Mouse (Mus musculus): ENCODE data around the gene Nodal.

The Nodal gene

DNA sequence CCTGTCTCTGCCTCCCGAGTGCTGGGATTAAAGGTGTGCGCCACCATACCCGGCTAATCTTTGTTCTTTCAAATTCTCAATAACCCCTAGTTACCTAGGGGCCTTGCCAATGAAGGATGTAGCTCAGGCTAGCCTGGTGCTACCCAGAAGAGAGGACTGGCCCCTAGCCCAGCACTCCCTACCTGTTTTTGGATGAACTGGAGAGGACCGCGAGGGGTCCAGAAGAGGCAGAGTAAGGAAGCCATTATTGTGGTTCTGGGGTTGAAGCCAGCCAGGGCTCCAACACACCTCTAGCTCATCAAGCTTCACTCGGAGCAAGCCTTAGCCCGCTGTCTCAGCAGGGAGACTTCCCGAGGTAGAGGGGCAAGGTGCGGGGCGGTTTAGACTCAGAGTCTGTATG, at the start of gene Nodal:
Nodal (plus strand) TSS at position 301 of the 400 bp plus-strand sequence.
- DNase-seq (ENCODE audit: low read depth), result no peak

DNA sequence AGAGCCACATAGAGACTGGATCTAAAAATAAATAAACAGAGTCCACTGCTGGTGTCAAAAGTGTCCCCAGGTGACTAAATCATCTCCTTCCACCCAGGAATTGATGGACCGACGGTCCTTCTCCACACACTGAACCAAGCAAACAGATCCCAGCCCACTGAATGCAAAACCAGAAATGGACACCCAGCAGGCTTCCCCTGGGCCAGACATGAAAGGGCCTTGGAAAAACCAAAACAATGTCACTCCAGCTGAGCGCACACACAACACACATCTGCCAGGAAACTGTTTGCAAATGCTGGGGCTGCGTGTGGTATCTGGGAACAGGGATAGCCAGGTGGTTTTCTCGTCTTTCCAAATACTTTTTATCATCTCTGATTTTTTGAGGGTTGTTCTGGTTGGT, 48.0 kb upstream of the Nodal start:
- no peak for DNase-seq (ENCODE audit: low read depth)

DNA sequence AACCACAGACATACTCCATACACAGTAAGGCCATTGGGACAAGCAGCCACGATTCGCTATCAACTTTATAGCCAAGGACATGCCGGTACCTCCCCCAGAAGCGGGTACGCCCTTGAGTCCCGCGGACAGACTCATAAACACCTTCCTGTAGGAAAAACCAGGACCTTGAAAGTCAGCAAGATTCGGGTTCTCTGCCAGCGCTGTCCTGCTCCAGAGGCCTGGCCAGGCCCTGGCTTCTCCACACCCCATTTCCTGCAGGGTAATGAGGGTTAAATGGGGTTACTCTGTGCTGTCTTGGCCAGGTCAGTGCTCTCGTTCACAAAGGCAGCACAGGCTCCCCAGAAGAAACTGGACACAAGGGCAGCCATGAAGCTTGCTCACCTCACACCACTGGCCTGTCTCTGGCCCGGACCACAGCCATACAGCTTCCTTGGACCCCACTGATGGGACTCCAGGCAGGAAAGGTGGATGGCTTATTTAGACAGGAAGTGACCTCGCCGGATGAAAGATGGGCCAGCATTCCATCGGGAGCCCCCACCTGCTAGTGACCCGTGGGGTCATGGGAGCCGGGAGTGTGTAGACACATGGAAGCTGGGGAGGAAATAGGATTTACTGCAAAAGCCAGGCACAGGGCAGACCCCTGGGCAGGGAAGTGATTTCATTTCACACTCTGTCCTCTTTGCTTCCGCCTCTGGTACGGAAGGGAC, 47.3 kb upstream of the Nodal start:
- DNase-seq (ENCODE audit: low read depth), result no peak

DNA sequence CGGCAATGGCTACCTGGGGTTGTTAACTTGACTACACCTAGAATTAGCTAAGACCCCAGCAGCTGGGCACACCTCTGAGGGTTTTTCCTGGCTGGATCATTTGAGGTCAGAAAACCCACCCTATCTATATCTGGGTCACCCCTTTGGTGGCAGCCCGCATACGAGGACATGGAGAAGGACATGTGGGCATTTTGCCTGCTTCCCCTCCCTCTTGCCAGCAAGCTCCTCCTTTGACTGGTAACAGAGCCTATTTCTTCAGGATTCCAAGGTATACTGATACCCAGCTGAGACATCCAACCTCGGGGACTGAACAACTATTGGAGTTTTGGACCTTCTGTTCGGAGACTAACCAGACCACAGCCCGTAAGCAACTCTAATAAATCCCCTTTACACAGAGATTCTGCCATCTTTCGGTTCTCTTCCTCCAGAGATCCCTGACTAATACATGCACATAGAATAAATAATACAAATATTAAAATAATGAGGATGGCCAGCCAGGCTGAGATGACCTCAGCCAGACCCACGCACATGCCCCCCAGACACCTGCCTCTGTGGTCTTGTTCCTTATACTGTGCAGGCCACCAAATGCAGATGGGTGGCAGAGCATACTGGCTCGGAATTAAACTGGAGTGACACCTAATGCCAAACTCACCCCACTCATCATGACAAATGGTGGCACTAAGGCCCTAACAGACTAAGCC, 45.7 kb upstream of the Nodal start:
- DNase-seq (ENCODE audit: low read depth), result no peak

DNA sequence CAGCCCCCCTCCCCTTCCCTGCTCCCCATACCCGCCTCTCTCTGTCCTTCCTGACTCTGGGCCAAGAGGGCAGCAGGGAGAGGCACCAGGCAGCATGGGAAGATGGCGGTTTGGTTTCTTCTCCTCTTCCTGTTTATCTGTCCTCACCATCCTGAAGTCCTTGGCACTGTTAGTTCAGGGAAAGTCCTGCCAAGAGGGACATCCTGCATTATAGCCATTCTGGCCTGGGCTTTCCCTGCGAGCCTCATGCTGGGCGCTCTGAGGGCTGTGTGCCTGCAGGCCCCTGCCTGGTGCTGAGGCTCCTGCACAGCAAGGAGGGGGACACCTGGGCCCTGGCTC, 45.2 kb upstream of the Nodal start:
- no peak for DNase-seq (ENCODE audit: low read depth)

DNA sequence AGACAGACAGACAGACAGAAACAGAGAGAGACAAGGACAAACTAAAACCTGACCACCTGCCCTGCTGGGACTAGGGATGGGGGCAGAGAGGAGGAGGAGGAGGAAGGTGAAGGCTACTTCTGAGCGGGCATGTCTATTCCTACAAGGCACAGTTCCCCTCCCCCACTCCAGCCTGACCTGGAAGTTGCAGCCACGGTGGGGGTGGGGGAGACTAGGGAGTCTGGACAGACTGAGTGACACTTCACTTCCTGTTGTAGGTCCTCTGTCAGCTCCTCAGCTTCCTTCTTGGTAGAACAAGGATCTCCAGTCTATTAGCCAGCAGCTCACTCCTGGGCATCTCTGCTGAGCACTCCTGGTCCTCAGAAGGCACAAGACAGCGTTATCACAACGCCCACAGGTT, 43.7 kb upstream of the Nodal start:
- no peak for DNase-seq (ENCODE audit: low read depth)

DNA sequence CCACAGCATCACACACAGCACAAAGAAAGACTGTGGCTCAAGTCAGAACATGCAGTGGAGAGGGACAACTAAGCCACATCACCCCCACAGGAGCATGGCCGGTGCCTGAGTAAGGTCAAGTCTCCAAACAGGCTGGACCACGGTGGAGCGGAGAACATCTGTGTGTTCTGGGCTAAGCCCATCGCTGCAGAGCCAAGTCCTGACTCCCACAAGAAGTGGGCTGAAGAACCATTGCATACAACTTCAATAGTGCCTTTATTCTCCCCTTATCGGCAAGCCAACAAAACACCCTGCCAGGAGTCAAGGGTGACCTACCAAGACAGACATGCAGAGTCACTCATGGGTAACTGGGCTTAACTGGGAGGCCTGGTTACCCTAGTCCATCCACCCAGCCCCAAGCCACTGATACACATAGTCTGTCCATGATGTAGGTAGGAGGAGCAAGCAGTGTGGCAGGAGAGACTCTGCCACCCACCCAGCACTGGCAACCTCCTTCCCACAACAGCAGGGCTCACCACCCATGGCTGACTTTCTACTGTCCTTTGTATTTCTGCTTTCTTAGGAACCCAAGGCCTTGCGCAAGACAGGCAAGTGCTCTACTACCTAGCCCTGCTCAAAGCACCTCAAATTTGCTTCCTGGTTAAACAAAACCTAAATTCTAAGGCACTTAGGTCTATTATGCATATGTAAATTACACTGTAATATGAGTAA, 42.8 kb upstream of the Nodal start:
- no peak for DNase-seq (ENCODE audit: low read depth)

DNA sequence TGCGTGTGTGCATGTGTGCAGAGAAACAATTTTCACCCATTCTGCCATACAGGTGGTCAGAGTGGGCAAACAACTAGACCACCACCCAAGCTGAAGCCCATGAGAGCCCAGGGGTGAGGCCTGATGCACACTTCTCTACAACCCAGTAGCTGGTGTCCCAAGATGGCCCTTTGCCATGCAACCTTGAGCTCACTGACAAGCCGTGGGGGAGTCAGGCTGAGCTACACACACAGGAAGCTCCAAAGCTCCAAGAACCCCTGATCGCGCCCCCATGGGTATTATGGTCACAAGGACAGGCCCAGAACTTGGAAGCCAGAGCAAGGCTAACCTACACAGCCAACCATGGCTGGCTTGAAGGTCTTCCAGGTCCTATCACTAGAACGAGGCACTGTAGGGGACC, 39.7 kb upstream of the Nodal start:
- no peak for DNase-seq (ENCODE audit: low read depth)

DNA sequence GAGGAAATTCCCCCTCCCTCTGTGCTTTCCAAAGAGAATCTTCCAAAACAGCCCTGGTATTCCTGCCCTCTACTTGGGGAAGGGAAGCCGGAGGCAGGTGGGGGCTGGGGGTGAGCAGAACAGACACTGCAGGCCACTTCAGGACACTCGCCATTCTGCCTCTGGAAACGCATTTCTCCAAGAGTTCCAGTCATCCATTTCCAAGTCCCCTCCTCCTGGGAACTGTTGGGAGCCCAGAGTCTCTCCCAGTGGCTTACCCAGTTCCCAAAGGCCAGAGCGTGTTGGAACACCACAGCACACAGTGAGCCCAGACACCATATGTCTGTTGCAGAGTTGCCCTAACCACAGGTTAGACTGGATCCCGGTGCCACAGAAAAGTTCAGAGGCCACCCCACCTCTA, 39.1 kb upstream of the Nodal start:
- DNase-seq (ENCODE audit: low read depth), result no peak

DNA sequence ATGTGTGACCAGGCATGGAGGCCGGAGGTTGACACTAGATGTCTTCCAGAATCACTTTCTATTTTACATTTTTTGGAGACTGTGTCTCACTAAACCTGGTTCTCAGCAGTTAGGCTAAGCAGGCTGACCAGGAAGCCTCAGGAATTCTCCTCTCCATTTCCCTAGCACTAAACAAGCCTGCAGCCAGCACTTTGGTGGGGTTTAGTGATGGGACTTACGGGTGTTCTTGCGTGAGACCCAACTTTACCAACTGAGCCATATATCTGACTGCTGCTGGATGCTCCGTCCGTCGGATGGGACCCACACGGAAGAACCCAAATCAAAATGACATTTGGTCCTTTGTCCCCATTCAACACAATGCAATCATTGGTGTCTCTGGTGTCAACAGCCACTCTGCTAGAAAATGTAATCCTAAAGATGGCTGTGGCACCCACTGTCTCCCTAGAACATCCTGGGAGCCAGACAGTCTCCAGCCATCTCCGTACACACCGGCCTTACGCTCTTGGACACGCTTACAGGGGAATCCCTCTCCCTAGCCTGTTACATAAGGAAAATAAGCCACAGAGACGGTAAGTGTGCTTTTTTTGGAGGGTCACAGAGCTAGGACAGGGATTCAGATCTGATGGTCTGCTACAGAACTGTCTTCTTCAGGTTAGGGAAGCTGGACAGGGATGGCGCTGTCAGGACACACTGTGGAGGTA, 38.3 kb upstream of the Nodal start:
- DNase-seq (ENCODE audit: low read depth), result no peak

DNA sequence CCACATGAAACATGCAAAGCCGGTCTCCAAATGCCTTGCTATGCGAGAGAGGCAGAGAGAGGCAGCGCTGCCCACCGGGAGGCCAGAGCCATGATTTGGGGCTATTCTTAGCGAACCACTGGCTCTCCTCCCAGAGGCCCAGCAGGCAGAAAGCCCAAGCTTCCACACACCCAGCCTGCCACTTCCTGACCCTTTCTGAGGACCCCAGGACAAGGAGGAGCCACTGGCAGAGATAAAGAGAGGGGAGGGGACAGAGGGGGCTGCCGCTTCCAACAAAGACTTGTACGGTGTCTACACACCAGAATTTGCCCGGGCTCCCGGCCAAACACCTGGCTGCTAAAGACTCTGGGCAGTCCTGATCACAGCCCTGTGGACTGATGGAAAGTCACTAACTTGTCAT, 37.6 kb upstream of the Nodal start:
- DNase-seq (ENCODE audit: low read depth), result no peak

DNA sequence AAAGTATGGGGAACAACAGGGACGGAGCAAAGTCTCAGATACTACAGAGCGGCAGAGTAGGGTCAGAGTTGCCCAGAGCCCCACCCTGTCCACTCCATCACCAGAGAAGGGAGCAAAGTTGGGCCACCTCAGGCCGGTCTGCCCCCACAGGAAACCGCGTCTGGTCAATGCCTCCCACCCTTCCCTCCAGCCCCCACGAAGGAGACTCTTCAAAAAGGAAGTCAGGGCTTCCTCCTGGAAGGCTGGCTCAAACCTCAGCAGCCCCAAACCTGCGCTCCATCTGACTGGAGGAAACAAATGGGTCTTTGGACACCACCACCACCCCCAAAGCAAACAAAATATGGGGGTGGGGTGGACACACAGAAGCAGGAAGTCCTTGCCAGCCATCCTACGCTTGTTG, 35.9 kb upstream of the Nodal start:
- no peak for DNase-seq (ENCODE audit: low read depth)

DNA sequence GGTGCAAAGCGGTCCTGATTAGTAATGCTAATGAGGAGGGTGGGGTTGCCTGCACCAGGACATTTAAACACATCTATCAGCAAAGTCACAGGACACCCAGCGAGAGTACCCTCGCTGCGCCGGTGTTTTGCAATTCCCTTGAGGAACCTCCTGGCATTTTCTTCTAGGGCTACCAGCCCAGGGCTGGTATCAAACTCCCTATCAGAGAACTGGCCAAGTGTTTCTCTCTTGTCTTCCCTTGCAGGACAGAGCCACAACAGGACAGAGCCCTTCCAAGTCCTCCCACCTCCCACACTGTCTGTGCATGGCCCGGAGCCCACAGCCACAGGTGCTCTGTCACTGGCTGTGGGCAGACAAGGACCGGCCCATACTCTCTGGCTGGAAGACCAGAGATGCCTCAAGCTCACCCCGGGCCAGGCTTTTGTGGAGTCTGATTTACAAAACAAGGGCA, 35.5 kb upstream of the Nodal start:
- no peak for DNase-seq (ENCODE audit: low read depth)

DNA sequence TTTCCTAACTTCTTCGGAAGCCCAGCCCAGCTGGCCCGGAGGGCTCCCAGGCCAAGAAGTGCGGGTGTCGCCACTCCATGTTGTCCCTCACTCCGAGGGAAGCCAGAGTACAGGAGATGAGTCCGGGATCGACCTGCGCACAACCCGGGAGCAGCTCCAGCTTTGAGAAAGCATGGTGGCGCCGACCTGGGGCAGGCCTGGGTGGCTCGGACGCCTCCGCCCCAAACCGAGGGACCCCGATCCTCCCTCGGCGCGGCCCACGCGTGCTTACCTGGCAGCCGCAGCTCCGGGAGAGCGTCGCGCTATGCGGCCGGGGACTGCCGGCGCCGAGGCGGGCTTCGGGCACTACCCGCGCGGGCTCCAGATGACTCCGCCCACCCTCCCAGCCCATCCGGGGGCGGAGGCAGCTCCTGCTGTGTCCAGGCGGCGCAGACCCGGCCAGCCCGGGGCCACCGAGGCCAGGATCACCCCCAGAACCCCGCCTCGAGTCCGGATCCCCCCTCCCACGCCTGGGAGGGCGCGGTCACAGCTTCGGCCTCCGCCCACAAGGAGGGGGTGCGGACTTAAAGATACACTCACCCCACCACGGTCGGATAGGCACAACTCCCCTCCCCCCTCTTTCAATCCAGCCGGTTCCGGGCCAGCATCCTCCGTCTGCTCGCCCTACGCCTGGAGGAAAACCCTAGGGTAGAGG, 34.6 kb upstream of the Nodal start, which contains the start of gene Pald1:
Pald1 (minus strand) TSS at position 510 of the 694 bp plus-strand sequence.
- no peak for DNase-seq (ENCODE audit: low read depth)

DNA sequence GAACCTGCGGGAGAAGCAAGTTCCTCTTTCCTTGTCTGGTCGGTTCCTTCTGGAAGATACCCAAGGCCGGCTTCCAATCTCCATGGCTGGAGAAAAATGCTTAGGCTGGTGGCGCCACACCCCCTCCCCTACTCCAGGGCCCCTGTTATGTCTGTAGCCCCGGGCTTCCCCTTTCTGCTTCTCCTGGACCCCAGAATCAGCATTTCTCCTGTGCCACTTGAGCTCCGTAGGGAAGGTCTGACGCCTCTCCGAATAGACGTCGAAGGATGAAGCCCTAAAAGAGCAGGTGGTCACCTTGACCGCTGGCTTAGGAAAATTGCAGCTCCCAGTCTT, 34.1 kb upstream of the Nodal start:
- no peak for DNase-seq (ENCODE audit: low read depth)

DNA sequence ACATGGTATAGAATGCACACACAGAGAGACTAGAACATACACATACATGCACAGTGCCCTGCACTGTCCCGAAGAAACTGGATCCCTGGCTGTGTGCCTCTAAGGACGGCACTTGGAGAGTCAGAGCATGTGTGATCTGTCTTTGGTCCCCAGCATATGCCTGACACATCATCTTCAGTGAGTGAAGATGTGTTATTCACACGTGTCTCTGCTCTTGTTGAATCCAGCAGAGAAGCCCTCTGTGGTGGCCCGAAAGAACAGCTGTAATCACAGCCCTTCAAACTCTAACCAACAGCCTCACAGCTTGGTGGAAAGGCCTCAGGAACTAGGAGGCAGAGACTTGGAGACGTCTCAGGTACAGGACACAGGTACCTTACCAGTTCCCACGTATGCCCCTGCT, 32.6 kb upstream of the Nodal start:
- no peak for DNase-seq (ENCODE audit: low read depth)

DNA sequence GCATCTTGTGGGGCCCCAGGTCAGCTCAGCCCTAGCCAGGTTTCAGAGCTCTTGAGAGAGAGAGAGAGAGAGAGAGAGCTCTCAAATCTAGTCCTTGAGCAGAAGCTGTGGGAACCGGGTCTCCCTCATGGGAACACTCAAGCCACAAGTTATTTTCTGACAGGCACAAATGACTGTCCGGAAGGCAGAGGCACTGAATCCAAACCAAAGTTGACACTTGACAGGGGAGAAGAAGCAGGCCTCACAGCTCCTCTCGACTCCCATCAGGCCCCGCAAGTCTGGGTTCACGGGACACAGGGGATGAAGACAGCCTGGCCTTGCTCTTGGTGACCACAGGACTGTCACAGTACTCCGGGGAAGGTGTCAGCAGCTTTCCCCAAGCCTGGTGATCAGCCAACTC, 31.5 kb upstream of the Nodal start:
- no peak for DNase-seq (ENCODE audit: low read depth)

DNA sequence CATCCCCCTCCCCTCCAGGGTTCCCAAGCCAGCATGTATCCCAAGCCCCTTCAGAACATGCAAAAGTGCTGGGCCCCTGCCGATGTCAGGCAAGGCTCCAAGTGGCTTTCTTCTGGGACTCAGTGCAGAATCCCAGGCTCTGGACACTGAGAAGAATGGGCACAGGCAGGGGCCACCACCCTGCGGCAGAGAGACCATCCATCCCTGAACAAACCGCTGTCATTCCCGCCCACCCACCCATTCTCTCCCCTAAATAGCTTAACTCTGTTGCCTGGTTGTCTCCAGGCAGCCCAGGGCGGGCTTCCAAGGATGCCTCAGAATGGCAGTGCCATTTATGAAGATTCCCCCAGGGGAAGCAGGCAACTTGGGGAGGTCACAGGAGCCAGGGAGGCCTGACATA, 28.8 kb upstream of the Nodal start:
- DNase-seq (ENCODE audit: low read depth), result no peak

DNA sequence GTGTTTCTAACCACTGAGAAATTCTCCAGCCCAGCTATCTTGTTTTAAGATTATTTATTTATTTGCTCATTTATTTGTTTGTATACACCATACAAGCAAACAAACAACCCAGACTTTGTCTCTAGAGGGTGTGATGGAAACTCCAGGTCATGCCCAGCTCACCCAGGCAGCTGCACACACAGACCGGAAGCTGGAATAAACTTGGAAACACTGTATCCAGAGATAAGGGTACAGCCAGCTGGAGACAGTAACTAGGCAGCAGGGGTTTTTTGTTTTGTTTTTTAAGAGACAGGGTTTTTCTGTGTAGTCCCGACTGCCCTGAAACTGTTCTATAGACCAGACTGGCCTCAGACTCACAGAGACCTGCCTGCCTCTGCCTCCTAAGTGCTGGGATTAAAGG, 27.6 kb upstream of the Nodal start:
- DNase-seq (ENCODE audit: low read depth), result no peak

DNA sequence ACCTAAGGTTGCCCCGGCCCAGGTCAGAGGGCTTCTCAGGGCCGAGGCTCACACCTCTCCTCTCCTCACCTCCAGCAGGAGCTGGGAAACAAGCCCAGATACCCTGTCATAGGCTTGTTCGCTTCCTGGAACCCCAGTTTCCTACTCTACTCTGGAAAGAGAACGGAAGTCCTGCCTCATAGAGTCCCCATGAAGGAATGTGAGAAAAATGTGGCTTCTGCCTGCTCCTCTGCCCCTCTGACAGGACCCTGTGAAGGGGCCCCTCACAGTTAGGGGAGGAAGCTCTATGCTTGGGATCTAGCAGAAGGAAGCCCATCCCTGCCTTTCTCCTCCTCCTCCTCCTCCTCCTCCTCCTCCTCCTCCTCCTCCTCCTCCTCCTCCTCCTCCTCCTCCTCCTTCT, 25.2 kb upstream of the Nodal start:
- DNase-seq (ENCODE audit: low read depth), result no peak

DNA sequence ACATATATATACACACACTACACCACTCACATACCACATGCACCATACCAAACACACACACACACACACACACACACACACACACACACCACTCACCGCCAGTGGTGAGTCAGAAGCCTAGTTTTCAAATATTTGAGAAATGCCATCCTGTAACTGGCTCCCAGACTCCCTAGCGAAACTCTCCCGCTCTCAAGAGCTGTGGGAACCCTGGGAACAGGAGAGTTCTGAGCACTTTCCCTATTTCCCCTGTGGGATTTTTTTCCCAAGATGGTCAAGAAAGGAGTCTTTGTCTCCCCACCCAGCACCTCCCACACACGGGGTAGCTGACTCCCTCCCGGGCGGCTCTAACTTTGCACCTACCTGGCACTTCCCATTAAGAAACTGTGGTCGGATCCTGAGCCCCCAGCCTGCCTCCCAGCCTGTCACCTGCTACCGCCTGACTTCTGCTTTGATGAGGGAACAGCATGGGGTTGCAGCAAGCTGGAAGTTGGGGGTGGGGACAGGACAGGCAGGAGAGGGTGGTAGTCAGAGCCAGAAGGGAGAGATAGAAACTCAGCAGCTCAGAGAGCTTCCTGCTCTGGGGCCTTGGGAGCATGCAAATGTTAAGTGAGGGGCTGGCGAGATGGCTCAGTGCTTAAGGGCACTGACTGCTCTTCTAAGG, 23.2 kb upstream of the Nodal start:
- no peak for DNase-seq (ENCODE audit: low read depth)

DNA sequence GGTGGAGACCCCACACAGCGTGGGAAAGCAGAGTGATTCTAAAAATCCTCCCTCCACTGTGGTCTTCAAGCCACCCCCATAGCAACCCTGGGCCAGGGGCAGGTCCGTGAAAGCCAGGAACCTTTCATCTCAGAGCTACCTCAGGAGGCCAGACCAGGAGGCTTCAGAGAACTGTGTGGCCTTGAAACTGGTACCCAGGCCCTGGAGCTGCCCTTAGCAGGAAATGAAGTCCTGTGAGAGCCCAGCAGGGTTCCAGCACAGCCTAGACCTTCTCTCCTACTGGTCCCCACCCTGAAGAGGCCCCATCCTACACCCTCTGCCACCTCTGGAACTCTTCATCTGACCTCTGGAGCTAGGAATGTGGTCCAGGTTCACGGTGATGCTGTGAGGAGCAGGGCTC, 19.6 kb upstream of the Nodal start:
- no peak for DNase-seq (ENCODE audit: low read depth)
